Mouse (Mus musculus) B cell, adult 67 days (primary cell): ENCODE data around the gene Zfp148. TPM values are rescaled to one million over a fixed set of nuclear protein-coding genes. Genes with fewer than 3 reads are reported as not detected.

Source experiments
- total RNA-seq, 2 experiments: library from RNA; stranded (reverse); gene quantifications; 4 replicates each; pipeline ENCODE4 v1.2.4; 2023

The Zfp148 gene
- 10 to 100 TPM; 83.3 to 90.2 TPM for total RNA-seq

GRCm38 (mm10) chr16:33379944-33380881 lies at the start of gene Zfp148:
TSS of gene Zfp148 (plus strand) at chr16:33380836.

GRCm38 (mm10) chr16:33516807-33517565 lies 136.3 kb downstream of the Zfp148 start, which contains the start of gene Slc12a8:
TSS of gene Slc12a8 (plus strand) at chr16:33517328.

Other genes starting within 250 kb of the Zfp148 start
- gene Osbpl11, start 195.8 kb upstream of the Zfp148 start, total RNA-seq = 10 to 100 TPM; 24.8 to 26.9 TPM
- gene Snx4, start 129.4 kb upstream of the Zfp148 start, total RNA-seq = 10 to 100 TPM; 41.7 to 48.4 TPM
- not detected for gene Slc12a8, start 136.5 kb downstream of the Zfp148 start, total RNA-seq